Mouse (Mus musculus) liver, embryonic 14.5 days (tissue): Measurements from ENCODE around the gene Avpi1.

Source experiments
- CTCF ChIP-seq: IDR thresholded peaks from 2 replicates; pipeline ENCODE4 v1.5.1; 2016; ENCODE audit warnings: antibody characterized with exemption, low read depth, control low read depth
- EP300 ChIP-seq: IDR thresholded peaks from 2 replicates; pipeline ENCODE4 v1.6.1; 2016; ENCODE audit warnings: antibody characterized with exemption, low read depth

DNA sequence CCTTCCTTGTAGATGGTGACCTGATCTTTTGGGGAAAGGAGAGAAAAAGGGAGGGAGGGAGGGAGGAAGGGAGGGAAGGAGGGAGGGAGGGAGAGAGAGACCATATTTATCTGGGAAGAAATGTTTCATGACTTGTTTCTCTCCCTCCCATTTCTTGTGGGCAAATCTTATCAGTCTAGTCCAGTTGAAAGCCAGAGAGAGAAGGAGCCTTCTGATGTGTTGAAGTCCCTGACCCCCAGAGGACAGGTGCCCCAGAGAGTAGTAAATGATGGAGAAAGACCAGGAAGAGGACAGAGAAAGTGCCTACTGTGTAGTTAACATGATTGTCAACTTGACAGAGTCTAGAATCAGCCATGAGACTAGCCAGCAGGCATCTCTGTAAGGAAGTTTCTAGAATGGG, 6.2 kb upstream of the Avpi1 start:
- TF ChIP-seq CTCF (no peak), EP300 (no peak; the same call in 1 of the 2 replicates)
